Mouse (Mus musculus) limb, embryonic 13.5 days (tissue): Measurements from ENCODE around the gene Slain1. TPM values are rescaled to one million over a fixed set of nuclear protein-coding genes. Genes with fewer than 3 reads are reported as not detected.
A peak's percentile ranks its signal among the peaks of the same experiment; 100 is the strongest.

Experiments
- ATAC-seq: fragments of 200-750 bp; cut with Nextera tagmentation; 2 replicates; pipeline ENCODE4 v1.8.0; 2017; ENCODE audit warnings: low read depth, moderate number of reproducible peaks, moderate TSS enrichment; ENCODE audit not compliant: low FRiP score
- H3K27ac ChIP-seq: fragments of 300-500 bp; sonication (generic); 2 replicates; pipeline ENCODE4 v1.5.1; 2015; ENCODE audit warnings: inconsistent platforms, mild to moderate bottlenecking, moderate library complexity
- H3K27me3 ChIP-seq: fragments of 300-500 bp; sonication (generic); 2 replicates; pipeline ENCODE4 v1.6.1; 2015; ENCODE audit warnings: mild to moderate bottlenecking, inconsistent platforms
- H3K36me3 ChIP-seq: fragments of 300-500 bp; sonication (generic); 2 replicates; pipeline ENCODE4 v1.6.1; 2015; ENCODE audit warnings: inconsistent platforms, mild to moderate bottlenecking, moderate library complexity
- H3K4me1 ChIP-seq: fragments of 300-500 bp; sonication (generic); 2 replicates; pipeline ENCODE4 v1.6.1; 2015; ENCODE audit warnings: inconsistent platforms
- H3K4me2 ChIP-seq: fragments of 300-500 bp; sonication (generic); replicated peaks from 2 replicates; pipeline ENCODE4 v1.6.1; 2015; ENCODE audit warnings: inconsistent platforms, mild to moderate bottlenecking, moderate library complexity
- H3K4me3 ChIP-seq: fragments of 300-500 bp; sonication (generic); 2 replicates; pipeline ENCODE4 v1.5.1; 2015; ENCODE audit warnings: moderate library complexity, mild to moderate bottlenecking, inconsistent platforms
- H3K9ac ChIP-seq: fragments of 300-500 bp; sonication (generic); 2 replicates; pipeline ENCODE4 v1.6.1; 2015; ENCODE audit warnings: mild to moderate bottlenecking, inconsistent platforms
- H3K9me3 ChIP-seq: fragments of 300-500 bp; sonication (generic); 2 replicates; pipeline ENCODE4 v1.6.1; 2016; ENCODE audit warnings: inconsistent platforms
- WGBS: fragments of 180-500 bp; shearing (Covaris S2); methylation state at CpG from one replicate; pipeline ENCODE4 v1.1.7; 2015; 5-methylcytosine and 5-hydroxymethylcytosine counted together
- polyA plus RNA-seq: library from polyadenylated mRNA; unstranded; fragments of >200 nt; fragmentation: Nextera tagmentation; extraction: Ambion mirVana; gene quantifications from 2 replicates; pipeline ENCODE4 v1.2.1, GENCODE M21; 2015

Slain1 gene
- polyA plus RNA-seq, 1 experiment from 2014 or later, result 1.5 TPM

DNA sequence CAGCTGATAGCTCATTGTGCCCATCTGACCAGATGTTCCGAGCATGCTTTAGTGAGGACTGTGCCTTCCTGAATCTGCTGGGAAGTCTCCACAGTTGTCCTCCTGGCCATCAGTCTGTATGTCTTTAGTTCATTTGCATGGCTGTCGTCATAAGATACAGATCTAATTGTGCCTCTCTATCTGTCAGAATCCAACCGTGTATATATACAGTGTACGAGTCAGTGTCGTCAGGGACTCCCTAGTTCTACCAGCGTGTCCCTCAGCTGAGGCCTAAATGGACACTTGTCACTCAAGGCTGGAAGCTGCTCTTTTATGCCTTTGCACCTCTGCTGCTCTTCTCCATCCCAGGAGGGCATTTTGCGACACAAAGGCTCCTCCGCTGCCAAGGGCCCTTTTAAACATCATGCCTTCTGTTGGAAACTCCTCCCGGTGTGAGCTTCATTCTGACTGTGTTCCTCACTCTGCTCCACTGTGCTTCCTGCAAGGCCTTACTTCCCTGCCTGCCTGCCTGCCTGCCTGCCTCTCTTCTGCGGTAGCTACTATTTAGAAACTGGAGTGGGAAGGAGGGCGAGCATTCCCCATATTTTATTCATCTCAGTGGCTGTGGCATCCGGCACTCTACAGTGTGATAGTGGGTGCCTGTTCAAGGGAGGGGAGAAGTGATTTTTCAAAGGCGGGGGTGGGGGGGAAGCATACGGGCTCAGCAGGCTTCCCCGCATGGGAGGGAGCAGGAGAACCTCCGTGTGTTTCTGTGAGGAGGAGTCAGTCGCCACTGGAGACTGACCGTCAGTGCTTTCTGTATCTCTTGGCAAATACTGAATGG, 29.6 kb downstream of the Slain1 start:
- no peak overlapping the region for H3K9ac ChIP-seq
- peak overlapping the region; percentile 19 for H3K4me2 ChIP-seq
- no peak overlapping the region for H3K4me3 ChIP-seq
- H3K9me3 ChIP-seq, result no peaks in the 10 kb centered on the region
- no peak for ATAC-seq
- no peak overlapping the region for H3K27ac ChIP-seq
- 50% methylated on average over 18 of the region's 18 CpGs for WGBS
- no peaks in the 10 kb centered on the region for H3K36me3 ChIP-seq
- no peaks in the 10 kb centered on the region for H3K27me3 ChIP-seq
- H3K4me1 ChIP-seq, result peaks cover 4% of the 10 kb centered on the region; the same call in 1 of the 2 replicates

DNA sequence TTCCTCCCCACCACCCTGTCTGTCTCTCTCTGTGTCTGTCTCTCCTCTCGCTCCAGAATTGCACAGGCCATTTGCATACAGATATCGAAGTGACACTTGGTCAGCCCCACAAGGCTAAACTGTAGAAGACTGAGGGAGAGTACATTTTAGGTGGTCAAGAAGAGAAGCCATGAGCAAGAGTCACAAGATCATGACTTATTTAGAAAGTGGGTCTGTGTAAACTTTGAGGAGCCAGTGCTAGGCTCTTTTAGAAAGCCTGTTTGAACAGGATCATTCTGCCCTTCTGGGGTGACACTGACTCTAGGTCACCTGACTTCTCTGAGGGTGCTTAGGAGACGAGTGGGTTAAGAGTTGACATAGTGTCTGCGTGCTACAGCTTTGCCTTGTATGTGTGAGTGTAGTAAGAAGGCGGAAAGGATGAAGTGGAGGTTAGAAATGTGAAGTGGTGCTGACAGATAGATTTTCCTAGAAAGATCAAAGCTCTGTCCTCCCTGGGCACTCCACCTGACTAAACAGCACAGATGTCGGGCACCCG, 30.3 kb downstream of the Slain1 start:
- H3K36me3 ChIP-seq, result no peaks in the 10 kb centered on the region
- H3K4me3 ChIP-seq, result no peak overlapping the region
- H3K27me3 ChIP-seq, result no peaks in the 10 kb centered on the region
- peak overlapping the region; percentile 19; the same call in 1 of the 2 replicates for H3K4me2 ChIP-seq
- WGBS, result 67% methylated on average over 7 of the region's 7 CpGs
- ATAC-seq, result no peak
- H3K9me3 ChIP-seq, result no peaks in the 10 kb centered on the region
- no peak overlapping the region for H3K9ac ChIP-seq
- peaks cover 4% of the 10 kb centered on the region; the same call in 1 of the 2 replicates for H3K4me1 ChIP-seq
- H3K27ac ChIP-seq, result no peak overlapping the region

DNA sequence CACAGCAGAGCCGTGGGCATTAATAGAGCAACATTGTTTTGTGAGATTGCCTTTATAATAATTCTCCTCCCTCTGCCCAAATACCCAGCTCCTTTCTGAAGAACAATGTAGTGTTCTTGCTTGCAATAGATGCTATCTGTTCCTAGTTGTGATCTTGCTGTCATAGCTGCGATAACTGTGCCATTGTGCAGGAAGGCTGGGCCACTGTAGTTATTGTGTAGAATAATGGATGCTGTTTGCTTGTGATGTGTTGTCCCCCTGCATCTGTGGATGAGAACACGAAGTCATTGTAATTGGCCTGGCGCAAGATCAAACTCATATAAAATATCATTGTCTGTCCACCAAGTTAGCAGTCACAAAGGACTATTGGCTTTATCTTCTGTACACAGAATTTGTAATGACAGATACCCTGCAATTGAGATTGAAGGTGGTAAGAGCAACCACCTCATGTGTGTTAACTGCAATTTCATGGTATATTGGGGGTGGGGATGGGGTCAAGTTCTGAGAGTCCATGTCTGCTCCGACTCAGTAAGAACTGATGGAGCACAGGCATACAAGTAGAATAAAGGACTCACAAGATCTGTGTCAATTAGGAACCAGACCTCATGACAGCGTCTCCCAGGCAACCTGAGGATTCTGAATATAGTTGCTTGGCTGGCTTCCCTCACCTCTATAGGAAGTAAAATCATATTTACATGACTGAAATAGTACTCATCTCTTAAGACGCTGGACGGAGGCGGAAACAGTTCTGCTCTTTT, 32.8 kb downstream of the Slain1 start:
- Histone ChIP-seq H3K9me3 (no peaks in the 10 kb centered on the region), H3K9ac (no peak overlapping the region), H3K27me3 (no peaks in the 10 kb centered on the region), H3K27ac (no peak overlapping the region), H3K4me1 (peaks cover 4% of the 10 kb centered on the region; the same call in 1 of the 2 replicates), H3K4me2 (no peak overlapping the region), H3K36me3 (peaks cover 9% of the 10 kb centered on the region; the same call in 1 of the 2 replicates), H3K4me3 (no peak overlapping the region)
- no peak for ATAC-seq
- 83% methylated on average over 9 of the region's 9 CpGs for WGBS

DNA sequence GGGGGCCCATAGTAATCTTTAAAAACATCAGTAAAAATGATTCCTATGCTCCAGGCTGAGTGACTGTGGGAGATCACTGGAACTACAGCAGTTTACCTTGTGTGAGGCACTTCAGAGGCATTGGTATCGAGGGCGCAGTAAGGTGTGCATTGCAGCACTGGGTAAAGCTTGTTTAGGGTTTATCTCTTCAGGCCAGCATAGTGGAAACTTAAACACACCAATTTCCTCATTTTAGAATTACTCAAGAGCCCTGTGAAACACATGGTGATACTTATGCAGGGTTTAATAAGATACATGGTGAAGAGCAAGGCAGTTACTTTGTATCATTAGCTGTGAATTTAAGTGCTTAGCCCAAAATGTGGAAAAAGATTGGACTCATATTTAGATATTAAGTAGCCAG, 37.0 kb downstream of the Slain1 start:
- ATAC-seq, result no peak
- H3K36me3 ChIP-seq, result peaks cover 9% of the 10 kb centered on the region; the same call in 1 of the 2 replicates
- H3K4me3 ChIP-seq, result no peak overlapping the region
- no peaks in the 10 kb centered on the region for H3K4me1 ChIP-seq
- H3K9me3 ChIP-seq, result no peaks in the 10 kb centered on the region
- 81% methylated on average over 2 of the region's 2 CpGs for WGBS
- no peak overlapping the region for H3K27ac ChIP-seq
- H3K27me3 ChIP-seq, result no peaks in the 10 kb centered on the region
- H3K4me2 ChIP-seq, result no peak overlapping the region
- no peak overlapping the region for H3K9ac ChIP-seq

DNA sequence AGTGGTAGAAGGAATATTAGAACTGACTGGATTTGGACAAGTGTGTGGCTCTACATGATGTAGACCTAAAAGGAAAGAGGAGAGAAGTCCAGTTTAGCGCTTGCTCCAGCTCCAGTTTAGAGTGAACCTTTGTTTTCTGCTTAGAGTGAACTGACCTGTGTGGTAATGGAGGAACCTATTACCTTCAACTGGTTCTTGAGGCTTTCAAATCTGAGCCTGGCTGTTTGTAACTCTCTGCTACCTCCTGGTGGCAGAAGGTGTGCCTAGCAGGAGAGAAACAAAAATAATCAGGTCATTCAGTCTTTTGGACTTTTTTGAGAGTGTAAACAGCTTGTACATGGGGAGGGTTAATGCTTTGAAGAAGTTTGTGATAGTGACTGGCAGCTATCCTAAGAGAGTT, 44.3 kb downstream of the Slain1 start:
- Histone ChIP-seq H3K9ac (no peak overlapping the region), H3K4me2 (no peak overlapping the region), H3K27ac (no peak overlapping the region), H3K36me3 (no peaks in the 10 kb centered on the region), H3K4me1 (no peaks in the 10 kb centered on the region), H3K4me3 (no peak overlapping the region), H3K27me3 (no peaks in the 10 kb centered on the region), H3K9me3 (no peaks in the 10 kb centered on the region)
- 42% methylated on average over 1 of the region's 1 CpGs for WGBS
- ATAC-seq, result peak; percentile 41; the same call in 1 of the 2 replicates

DNA sequence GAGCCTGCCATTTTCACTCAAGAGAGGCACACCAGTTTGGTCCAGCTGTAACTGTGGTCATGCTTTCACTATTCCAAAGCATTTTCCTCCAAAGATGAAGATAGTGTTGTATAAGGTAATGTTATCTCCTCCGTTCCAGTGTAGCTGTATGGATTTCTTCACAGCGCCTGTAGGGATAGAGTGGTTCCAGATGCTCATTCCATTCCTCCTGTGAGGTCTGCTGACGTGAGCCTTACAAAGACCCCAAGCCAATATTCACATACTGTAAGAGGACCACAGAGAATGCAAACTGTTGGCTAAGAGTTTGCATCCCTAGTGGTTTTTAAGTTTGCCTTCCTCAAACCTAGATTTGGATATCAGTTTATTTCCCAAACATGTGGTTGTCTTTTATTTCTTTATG, 45.6 kb downstream of the Slain1 start:
- H3K36me3 ChIP-seq, result no peaks in the 10 kb centered on the region
- no peaks in the 10 kb centered on the region for H3K9me3 ChIP-seq
- H3K27me3 ChIP-seq, result no peaks in the 10 kb centered on the region
- H3K4me2 ChIP-seq, result no peak overlapping the region
- ATAC-seq, result 0 out of 2 replicates have a peak, but pooled peaks have one; percentile 55
- WGBS, result 31% methylated on average over 3 of the region's 3 CpGs
- no peaks in the 10 kb centered on the region for H3K4me1 ChIP-seq
- no peak overlapping the region for H3K4me3 ChIP-seq
- H3K9ac ChIP-seq, result no peak overlapping the region
- no peak overlapping the region for H3K27ac ChIP-seq

DNA sequence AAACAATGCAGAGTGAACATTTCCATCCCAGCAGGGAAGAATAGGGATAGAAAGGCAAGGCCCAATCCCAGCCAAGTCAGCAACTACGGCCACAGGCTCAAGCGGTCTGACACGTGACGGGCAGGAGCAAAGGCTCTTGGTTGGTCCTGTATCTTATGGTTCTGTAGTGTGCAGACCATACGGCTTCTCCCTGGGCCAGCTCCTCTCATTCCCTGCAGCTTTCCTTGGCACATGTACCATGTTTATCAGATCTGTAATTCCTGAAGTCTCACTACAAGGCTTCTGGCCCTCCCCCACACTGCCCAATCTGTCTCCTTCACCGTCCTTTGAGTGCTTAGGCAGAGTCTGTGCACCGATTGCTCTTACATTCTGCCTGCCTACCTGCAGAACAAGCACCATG, 47.1 kb downstream of the Slain1 start:
- Histone ChIP-seq H3K27ac (no peak overlapping the region), H3K4me2 (no peak overlapping the region), H3K9me3 (no peaks in the 10 kb centered on the region), H3K4me1 (no peaks in the 10 kb centered on the region), H3K36me3 (no peaks in the 10 kb centered on the region), H3K9ac (no peak overlapping the region), H3K4me3 (no peak overlapping the region), H3K27me3 (no peaks in the 10 kb centered on the region)
- ATAC-seq, result no peak
- 88% methylated on average over 7 of the region's 7 CpGs for WGBS

DNA sequence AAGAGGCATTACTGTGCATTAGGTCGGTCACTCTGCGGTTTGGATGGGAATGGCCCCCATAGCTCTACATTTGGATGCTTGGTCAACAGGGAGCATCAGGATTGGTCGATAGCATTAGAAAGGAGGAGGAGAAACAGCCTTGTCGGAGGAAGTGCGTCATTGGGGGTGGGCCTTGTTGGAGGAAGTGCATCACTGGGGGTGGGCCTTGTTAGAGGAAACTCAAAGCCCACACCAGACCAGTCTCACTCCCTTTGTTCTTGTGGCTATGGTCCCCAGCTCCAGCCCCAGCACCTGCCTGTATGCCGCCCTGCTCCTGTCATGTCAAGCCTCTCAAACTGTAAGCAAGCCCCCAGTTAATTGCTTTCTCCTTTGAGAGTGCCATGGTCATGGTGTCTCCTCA, 49.3 kb downstream of the Slain1 start:
- Histone ChIP-seq H3K27ac (no peak overlapping the region), H3K9me3 (no peaks in the 10 kb centered on the region), H3K9ac (no peak overlapping the region), H3K27me3 (no peaks in the 10 kb centered on the region), H3K36me3 (peaks cover 4% of the 10 kb centered on the region; the same call in 1 of the 2 replicates), H3K4me3 (no peak overlapping the region), H3K4me1 (no peaks in the 10 kb centered on the region), H3K4me2 (no peak overlapping the region)
- ATAC-seq, result no peak
- 94% methylated on average over 6 of the region's 6 CpGs for WGBS

DNA sequence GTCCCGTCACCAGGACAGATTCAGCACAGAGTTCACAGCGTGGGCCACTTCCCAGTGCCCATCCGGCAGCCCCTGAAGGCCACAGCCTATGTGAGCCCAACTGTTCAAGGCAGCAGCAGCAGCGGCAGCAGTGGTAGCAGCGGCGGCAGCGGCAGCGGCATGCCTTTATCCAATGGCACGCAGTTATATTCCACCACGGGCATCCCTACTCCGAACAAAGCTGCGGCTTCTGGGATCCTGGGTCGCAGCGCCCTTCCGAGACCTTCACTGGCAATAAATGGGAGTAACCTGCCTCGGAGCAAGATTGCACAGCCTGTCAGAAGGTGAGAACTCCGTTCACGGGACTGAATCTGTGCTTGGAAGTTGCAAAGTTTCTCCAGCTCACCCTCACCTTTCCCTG, 52.5 kb downstream of the Slain1 start:
- peaks cover 4% of the 10 kb centered on the region; the same call in 1 of the 2 replicates for H3K36me3 ChIP-seq
- 85% methylated on average over 18 of the region's 18 CpGs for WGBS
- no peaks in the 10 kb centered on the region for H3K27me3 ChIP-seq
- H3K4me2 ChIP-seq, result no peak overlapping the region
- no peak overlapping the region for H3K27ac ChIP-seq
- H3K9me3 ChIP-seq, result no peaks in the 10 kb centered on the region
- no peaks in the 10 kb centered on the region for H3K4me1 ChIP-seq
- H3K9ac ChIP-seq, result no peak overlapping the region
- H3K4me3 ChIP-seq, result no peak overlapping the region
- ATAC-seq, result no peak

DNA sequence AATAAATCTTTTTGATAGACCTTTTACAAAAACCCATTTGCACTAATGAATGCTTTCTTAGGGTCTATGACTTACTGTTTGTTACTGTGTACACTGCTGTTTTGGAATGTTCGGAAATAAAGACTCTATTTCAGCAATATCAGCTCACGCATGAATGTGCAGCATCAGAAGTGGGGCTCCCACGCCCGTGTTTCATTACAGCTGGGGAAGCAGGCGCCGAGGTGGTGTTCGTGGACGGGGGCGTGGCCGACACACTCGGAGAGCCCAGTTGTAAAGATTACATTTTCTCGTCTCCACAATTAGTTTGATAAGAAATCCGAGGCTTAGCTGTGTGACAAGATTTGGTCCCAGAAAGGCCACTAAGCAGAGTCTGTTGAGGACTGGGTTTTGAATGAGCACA, 54.7 kb downstream of the Slain1 start:
- ATAC-seq, result no peak
- WGBS, result 75% methylated on average over 13 of the region's 13 CpGs

DNA sequence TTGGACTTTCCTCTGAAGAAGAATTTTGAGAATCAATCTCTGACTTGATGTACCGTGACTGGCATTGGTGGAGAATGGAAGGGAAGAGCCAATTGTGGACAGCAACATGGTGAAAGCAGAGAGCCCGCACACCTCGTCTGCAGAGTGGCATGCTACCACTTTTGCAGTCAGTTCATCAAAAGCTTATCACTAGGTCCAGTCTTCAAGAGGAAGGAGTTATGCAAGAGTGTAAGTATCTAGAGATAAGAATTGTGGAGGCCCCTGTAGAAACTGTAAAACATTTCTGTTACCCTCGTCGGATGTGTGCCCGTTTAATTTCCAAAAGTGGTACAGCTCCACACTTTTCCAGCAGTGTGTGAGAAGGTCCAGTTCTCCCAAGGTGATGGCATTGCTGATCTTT, 56.3 kb downstream of the Slain1 start:
- Histone ChIP-seq H3K9me3 (0 out of 2 replicates have a peak, but pooled peaks cover 3% of the 10 kb centered on the region), H3K36me3 (peaks cover 4% of the 10 kb centered on the region; the same call in 1 of the 2 replicates), H3K4me2 (no peak overlapping the region), H3K27me3 (no peaks in the 10 kb centered on the region), H3K9ac (no peak overlapping the region), H3K27ac (no peak overlapping the region), H3K4me3 (no peak overlapping the region), H3K4me1 (no peaks in the 10 kb centered on the region)
- ATAC-seq, result no peak
- WGBS, result 90% methylated on average over 6 of the region's 6 CpGs

More for the DNA sequence above, 54.7 kb downstream of the Slain1 start:
- no peaks in the 10 kb centered on the region for H3K4me1 ChIP-seq
- no peak overlapping the region for H3K9ac ChIP-seq
- H3K9me3 ChIP-seq, result 0 out of 2 replicates have a peak, but pooled peaks cover 3% of the 10 kb centered on the region
- no peak overlapping the region for H3K27ac ChIP-seq
- no peak overlapping the region for H3K4me2 ChIP-seq
- H3K36me3 ChIP-seq, result peaks cover 4% of the 10 kb centered on the region; the same call in 1 of the 2 replicates
- H3K4me3 ChIP-seq, result no peak overlapping the region
- H3K27me3 ChIP-seq, result no peaks in the 10 kb centered on the region

DNA sequence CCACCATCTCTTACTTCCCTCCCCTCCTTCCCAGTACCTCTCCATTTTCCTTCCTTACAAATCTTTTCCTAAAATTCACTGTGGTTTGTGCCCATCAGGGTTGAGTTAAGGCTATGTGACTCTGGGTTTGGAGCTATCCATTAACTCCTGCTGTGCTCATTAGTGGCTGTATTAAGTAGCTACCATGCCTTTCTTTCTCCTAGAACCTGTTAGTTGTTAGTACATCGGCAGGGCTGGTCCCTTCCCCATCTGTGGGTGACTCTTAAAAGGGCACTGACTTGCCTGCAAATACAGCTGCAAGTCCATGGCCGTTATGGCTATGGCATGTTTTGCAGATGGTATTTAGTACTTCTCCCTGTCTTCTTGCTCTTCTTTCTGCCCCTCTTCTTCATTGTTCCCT, 58.6 kb downstream of the Slain1 start:
- 0 out of 2 replicates have a peak, but pooled peaks cover 3% of the 10 kb centered on the region for H3K9me3 ChIP-seq
- H3K4me1 ChIP-seq, result no peaks in the 10 kb centered on the region
- no peak overlapping the region for H3K4me2 ChIP-seq
- no peak for ATAC-seq
- H3K4me3 ChIP-seq, result no peak overlapping the region
- no peaks in the 10 kb centered on the region for H3K27me3 ChIP-seq
- H3K9ac ChIP-seq, result no peak overlapping the region
- 17% methylated on average over 2 of the region's 2 CpGs for WGBS
- H3K36me3 ChIP-seq, result peaks cover 3% of the 10 kb centered on the region; the same call in 1 of the 2 replicates
- no peak overlapping the region for H3K27ac ChIP-seq
